Mouse (Mus musculus) liver, postnatal 0 days (tissue): ENCODE results near the gene Tbkbp1.

Source experiments
- CTCF ChIP-seq: sonication (generic); IDR thresholded peaks from 2 replicates; pipeline ENCODE4 v1.5.1; 2016; ENCODE audit warnings: antibody characterized with exemption, low read depth
- EP300 ChIP-seq: IDR thresholded peaks from 2 replicates; pipeline ENCODE4 v1.6.1; 2016; ENCODE audit warnings: antibody characterized with exemption, low read depth, mild to moderate bottlenecking

- peak; percentile 89 for TF ChIP-seq CTCF
- TF ChIP-seq EP300, result no peak
Measured at GRCm38 (mm10) chr11:97101722-97102121, 49.6 kb downstream of the Tbkbp1 start.
